Mouse (Mus musculus): ENCODE results near the gene Gm10283. TPM values are rescaled to one million over a fixed set of nuclear protein-coding genes. Genes with fewer than 3 reads are reported as not detected.

The Gm10283 gene
- total and polyA plus RNA-seq, 3 experiments: not detected

DNA sequence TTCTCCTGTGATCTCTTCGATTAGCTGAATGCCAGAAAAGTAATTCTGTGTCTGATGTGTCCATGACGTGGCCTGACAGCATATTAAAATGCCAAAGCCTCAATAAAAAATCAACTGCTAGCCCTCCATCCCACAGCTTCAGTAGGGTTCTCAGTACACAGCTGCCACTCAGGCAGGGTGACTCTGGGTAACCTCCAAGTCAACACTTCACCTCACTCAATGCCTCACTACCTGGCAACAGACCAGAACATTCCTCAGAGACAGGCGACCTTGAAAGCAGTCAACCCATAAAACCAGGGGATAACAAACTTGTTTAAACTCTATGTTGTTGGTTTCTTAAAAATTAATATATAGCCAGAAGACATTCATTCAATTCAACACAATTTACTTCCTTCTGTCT lies 10.5 kb downstream of the Gm10283 start:
- Histone ChIP-seq H3K27ac (no peak overlapping the region), H3K9ac (ENCODE audit: low read depth, low read length) (no peak overlapping the region), H3K4me1 (ENCODE audit: control insufficient read depth, insufficient read depth, low read length) (peaks cover 1% of the 10 kb centered on the region; the same call in 1 of the 2 replicates), H3K79me2 (replicated peaks; ENCODE audit: control insufficient read depth, insufficient read depth, low read length) (no peaks in the 10 kb centered on the region), H3K4me3 (no peak overlapping the region), H3K36me3 (ENCODE audit: control insufficient read depth, insufficient read depth, low read length) (no peaks in the 10 kb centered on the region), H3K27me3 (ENCODE audit: control insufficient read depth, insufficient read depth, low read length) (no peaks in the 10 kb centered on the region)
- DNase-seq: no peak
- whole genome bisulfite sequencing: 45% methylated on average over 3 of the region's 3 CpGs
- TF ChIP-seq EP300 (IDR thresholded peaks at IDR 0.05; ENCODE audit: insufficient read depth, low read depth, low read length) (no peak), POLR2A (IDR thresholded peaks at IDR 0.05; ENCODE audit: insufficient read depth, low read depth, low read length) (no peak), CTCF (IDR thresholded peaks at IDR 0.05) (no peak)
- intact Hi-C loops (cut with DNase I): no loop called here

DNA sequence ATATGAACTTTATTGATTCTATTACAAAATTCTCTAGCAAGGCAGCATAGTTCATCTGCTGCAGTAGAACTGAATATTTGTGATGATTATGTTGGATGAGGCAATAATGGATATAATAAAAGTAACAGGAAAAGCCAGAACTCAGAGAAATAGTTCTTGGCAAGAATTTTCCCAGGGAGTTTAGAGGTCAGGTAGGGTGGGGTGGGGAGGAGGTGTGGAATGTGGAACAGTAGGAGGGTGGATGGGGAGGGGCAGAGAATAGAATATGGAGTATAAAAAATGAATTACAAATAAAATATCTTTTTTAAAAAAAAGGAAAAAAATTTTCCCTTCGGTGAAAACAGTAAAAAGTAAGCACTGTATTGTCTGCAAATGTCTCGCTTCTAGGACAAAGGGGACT lies 11.1 kb downstream of the Gm10283 start:
- Histone ChIP-seq H3K4me3 (no peak overlapping the region), H3K4me1 (ENCODE audit: control insufficient read depth, insufficient read depth, low read length) (peaks cover 1% of the 10 kb centered on the region; the same call in 1 of the 2 replicates), H3K36me3 (ENCODE audit: control insufficient read depth, insufficient read depth, low read length) (no peaks in the 10 kb centered on the region), H3K79me2 (replicated peaks; ENCODE audit: control insufficient read depth, insufficient read depth, low read length) (no peaks in the 10 kb centered on the region), H3K27me3 (ENCODE audit: control insufficient read depth, insufficient read depth, low read length) (no peaks in the 10 kb centered on the region), H3K9ac (ENCODE audit: low read depth, low read length) (no peak overlapping the region), H3K27ac (no peak overlapping the region)
- 85% methylated on average over 2 of the region's 2 CpGs for WGBS
- DNase-seq: no peak
- TF ChIP-seq CTCF (IDR thresholded peaks at IDR 0.05) (no peak), EP300 (IDR thresholded peaks at IDR 0.05; ENCODE audit: insufficient read depth, low read depth, low read length) (no peak), POLR2A (IDR thresholded peaks at IDR 0.05; ENCODE audit: insufficient read depth, low read depth, low read length) (no peak)
- intact Hi-C loops (cut with DNase I): no loop called here

DNA sequence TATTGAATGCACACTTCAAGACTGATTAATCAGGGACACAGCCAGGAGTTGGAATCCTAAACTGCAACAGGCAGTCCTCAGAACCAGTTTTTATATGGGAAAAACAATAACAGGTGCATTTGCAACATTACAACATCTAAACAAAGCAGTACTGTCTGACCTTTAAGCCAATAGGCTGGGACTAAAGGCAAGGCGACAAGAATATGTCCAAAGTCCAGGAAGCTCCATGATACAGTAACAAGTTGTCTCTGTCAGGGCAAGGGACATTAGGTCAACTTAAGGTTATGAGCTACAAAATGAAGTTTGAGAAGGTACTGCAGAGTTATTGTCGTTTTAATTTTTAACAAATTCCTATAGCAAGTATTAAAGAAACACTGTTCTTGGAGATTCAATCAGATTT lies 12.9 kb downstream of the Gm10283 start:
- Histone ChIP-seq H3K36me3 (ENCODE audit: control insufficient read depth, insufficient read depth, low read length) (no peaks in the 10 kb centered on the region), H3K27me3 (ENCODE audit: control insufficient read depth, insufficient read depth, low read length) (no peaks in the 10 kb centered on the region), H3K4me1 (ENCODE audit: control insufficient read depth, insufficient read depth, low read length) (peaks cover 1% of the 10 kb centered on the region; the same call in 1 of the 2 replicates), H3K79me2 (replicated peaks; ENCODE audit: control insufficient read depth, insufficient read depth, low read length) (no peaks in the 10 kb centered on the region), H3K4me3 (no peak overlapping the region), H3K9ac (ENCODE audit: low read depth, low read length) (no peak overlapping the region), H3K27ac (no peak overlapping the region)
- TF ChIP-seq CTCF (IDR thresholded peaks at IDR 0.05) (no peak), POLR2A (IDR thresholded peaks at IDR 0.05; ENCODE audit: insufficient read depth, low read depth, low read length) (no peak), EP300 (IDR thresholded peaks at IDR 0.05; ENCODE audit: insufficient read depth, low read depth, low read length) (no peak)
- DNase-seq: no peak
- 65% methylated on average over 2 of the region's 2 CpGs for WGBS
- intact Hi-C loops (cut with DNase I): no loop called here

DNA sequence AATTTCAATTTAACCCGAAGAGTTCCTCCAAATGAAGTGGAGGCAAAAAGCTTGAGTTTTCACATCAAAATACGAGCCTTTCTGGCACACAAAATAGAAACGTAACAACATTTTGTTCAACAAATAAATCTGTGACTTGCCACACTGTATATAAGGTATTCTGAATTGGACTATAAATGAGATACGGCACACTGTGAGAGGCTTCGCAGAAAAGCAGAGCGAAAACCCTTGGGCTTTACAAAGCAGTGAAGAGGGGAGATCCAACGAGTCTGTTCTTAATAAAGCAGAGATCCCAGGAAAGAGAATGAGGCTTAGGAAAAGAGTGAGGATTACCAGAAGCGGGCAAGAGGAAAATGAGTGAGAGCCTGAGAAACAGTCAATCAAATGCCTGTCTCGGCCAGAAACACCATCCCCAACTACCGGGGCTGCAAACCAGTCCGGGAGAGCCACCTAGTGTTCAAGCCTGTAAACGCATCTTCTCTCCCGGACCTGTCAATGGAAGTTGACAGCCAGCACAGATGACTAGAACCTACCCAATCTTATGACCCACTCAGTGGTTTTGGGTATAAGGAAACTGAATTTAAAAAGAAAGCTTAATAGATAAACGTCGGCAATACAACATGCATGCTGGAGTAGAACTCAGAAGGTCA lies 36.2 kb downstream of the Gm10283 start:
- Histone ChIP-seq H3K79me2 (replicated peaks; ENCODE audit: control insufficient read depth, insufficient read depth, low read length) (no peaks in the 10 kb centered on the region), H3K36me3 (ENCODE audit: control insufficient read depth, insufficient read depth, low read length) (no peaks in the 10 kb centered on the region), H3K4me3 (no peak overlapping the region), H3K4me1 (ENCODE audit: control insufficient read depth, insufficient read depth, low read length) (no peaks in the 10 kb centered on the region), H3K9ac (ENCODE audit: low read depth, low read length) (no peak overlapping the region), H3K27me3 (ENCODE audit: control insufficient read depth, insufficient read depth, low read length) (no peaks in the 10 kb centered on the region), H3K27ac (no peak overlapping the region)
- TF ChIP-seq CTCF (IDR thresholded peaks at IDR 0.05) (peak; percentile 86), EP300 (IDR thresholded peaks at IDR 0.05; ENCODE audit: insufficient read depth, low read depth, low read length) (no peak)
- WGBS: 36% methylated on average over 15 of the region's 15 CpGs
- intact Hi-C loops (cut with DNase I): loop anchor here (10.0 kb wide), 1 partner anchor 1902 kb away; no protein-coding TSS in a partner anchor
- peak; percentile 19 to 45 for DNase-seq

DNA sequence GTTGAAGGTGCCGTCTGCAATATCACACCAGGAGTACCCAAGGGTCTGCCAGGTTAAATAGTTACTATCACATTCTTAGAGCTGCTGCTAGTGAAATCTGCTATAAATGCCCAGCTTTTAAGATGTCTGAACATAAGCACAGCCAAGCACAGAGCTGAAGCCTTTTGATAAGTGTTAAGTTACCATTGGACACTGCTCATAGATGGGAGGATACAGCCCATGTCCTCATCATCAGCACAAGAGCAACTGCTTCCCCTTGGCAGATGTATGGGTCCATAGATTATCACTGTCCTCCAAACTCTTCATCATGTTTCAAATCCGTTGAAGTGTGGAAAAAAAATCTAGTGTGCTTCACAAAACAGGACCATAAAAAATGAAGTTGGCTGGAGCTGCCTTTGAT lies 53.7 kb downstream of the Gm10283 start:
- Histone ChIP-seq H3K79me2 (replicated peaks; ENCODE audit: control insufficient read depth, insufficient read depth, low read length) (no peaks in the 10 kb centered on the region), H3K4me1 (ENCODE audit: control insufficient read depth, insufficient read depth, low read length) (no peaks in the 10 kb centered on the region), H3K9ac (ENCODE audit: low read depth, low read length) (no peak overlapping the region), H3K4me3 (no peak overlapping the region), H3K36me3 (ENCODE audit: control insufficient read depth, insufficient read depth, low read length) (no peaks in the 10 kb centered on the region), H3K27ac (no peak overlapping the region), H3K27me3 (ENCODE audit: control insufficient read depth, insufficient read depth, low read length) (no peaks in the 10 kb centered on the region)
- 67% methylated on average over 2 of the region's 2 CpGs for WGBS
- TF ChIP-seq POLR2A (IDR thresholded peaks at IDR 0.05; ENCODE audit: insufficient read depth, low read depth, low read length) (no peak), CTCF (IDR thresholded peaks at IDR 0.05) (no peak), EP300 (IDR thresholded peaks at IDR 0.05; ENCODE audit: insufficient read depth, low read depth, low read length) (no peak)
- DNase-seq: no peak
- intact Hi-C loops (cut with DNase I): no loop called here

DNA sequence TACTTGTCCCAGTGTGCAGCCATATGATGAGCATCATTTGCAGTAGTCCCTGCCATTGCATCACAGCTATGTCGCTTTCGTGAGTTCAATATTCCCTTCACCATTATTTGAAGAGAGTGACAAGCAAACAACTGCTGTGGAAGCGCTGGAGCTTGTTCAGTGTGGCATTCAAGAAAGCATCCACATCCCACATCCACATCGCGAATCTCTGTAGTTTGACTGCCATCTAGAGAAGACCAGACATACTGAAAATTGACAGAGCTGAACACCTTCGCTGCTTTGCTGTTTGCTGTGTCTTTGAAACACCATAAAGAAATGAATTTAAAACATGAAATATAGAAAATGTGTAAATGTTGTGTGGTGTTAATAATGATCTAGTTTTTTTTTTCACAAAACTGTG lies 58.0 kb downstream of the Gm10283 start:
- H3K4me3 ChIP-seq: no peak overlapping the region
- intact Hi-C loops (cut with DNase I): no loop called here
- TF ChIP-seq POLR2A (IDR thresholded peaks at IDR 0.05; ENCODE audit: insufficient read depth, low read depth, low read length): no peak
- no peak for TF ChIP-seq CTCF (IDR thresholded peaks at IDR 0.05)
- TF ChIP-seq EP300 (IDR thresholded peaks at IDR 0.05; ENCODE audit: insufficient read depth, low read depth, low read length): no peak
- H3K27ac ChIP-seq: no peak overlapping the region
- no peak overlapping the region for H3K9ac ChIP-seq (ENCODE audit: low read depth, low read length)
- no peaks in the 10 kb centered on the region for H3K4me1 ChIP-seq (ENCODE audit: control insufficient read depth, insufficient read depth, low read length)
- H3K36me3 ChIP-seq (ENCODE audit: control insufficient read depth, insufficient read depth, low read length): no peaks in the 10 kb centered on the region
- no peaks in the 10 kb centered on the region for H3K27me3 ChIP-seq (ENCODE audit: control insufficient read depth, insufficient read depth, low read length)
- no peaks in the 10 kb centered on the region for H3K79me2 ChIP-seq (replicated peaks; ENCODE audit: control insufficient read depth, insufficient read depth, low read length)
- WGBS: 78% methylated on average over 6 of the region's 6 CpGs
- no peak for DNase-seq

All from heart, adult 2 months (tissue).